Mouse (Mus musculus) MN1 (cell line): Measurements from ENCODE around the gene Ppia.
"Not testable (repeated sequence)": the region's sequence is repeated elsewhere in the genome, so short reads cannot be mapped to it uniquely, and the experiment has no call there.

Source experiments
- DNase-seq: peaks from one replicate; pipeline ENCODE4 v3.0.0-alpha.2; 2016; ENCODE audit warnings: low spot score

The Ppia gene

DNA sequence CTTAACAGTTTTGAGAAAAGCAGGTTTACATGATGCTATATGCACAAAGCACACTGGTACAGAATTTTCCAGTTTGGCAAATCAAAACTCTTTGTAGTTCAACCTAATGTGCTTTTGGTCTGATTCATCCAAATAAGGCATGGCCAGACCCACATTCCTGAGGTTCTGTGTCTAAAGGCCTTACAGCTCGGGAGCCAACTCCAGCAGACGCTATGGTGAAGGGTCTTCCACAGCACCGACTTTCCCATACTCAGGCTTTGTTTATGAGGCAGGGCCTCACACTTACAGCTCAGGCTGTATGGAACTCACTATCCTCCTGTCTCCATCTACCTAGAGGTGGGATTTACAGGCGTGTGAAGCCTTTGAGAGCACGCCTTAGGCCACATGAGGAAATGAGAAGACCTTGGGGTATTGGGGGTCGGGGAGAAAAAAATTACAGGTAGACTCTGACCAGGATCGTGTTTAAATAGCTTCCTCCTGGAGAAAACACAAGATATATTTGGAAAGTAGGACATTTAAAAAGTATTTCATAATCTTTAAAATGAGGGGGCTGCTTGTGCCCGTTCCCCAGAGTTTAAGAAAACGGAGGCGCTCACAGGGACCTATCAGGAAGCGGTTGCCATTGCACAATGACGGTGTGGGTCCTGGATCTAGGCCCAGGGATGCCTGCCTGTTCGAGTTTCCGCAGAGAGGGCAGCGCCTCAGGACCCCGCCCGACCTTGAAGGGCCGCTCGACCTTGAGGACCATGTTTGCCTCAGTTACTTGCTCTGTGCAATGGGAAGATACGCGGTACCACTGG is at the start of gene Ppia:
TSS of gene Ppia (plus strand) at position 693 of the 800 bp plus-strand sequence.
- peak; percentile 52 for DNase-seq

DNA sequence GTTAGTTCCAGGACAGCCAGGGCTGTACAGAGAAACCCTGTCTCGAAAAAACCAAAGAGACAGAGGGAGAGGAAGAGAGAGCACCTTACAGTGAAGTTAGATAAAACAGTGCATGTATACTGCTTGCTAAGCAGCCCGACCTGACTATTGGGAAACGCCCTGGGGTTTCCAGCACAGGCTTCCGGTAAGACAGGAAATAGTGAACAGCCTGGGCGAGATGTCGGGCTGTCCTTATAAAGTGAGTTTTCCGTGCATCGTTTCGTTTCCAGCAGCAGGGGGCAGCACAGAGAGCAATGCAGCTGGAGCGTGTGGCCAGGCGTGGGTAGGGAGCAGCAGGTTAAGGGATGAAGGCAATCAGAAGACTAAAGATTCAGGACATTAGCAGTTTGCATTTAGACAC is 49.4 kb upstream of the Ppia start:
- DNase-seq = peak; percentile 86

DNA sequence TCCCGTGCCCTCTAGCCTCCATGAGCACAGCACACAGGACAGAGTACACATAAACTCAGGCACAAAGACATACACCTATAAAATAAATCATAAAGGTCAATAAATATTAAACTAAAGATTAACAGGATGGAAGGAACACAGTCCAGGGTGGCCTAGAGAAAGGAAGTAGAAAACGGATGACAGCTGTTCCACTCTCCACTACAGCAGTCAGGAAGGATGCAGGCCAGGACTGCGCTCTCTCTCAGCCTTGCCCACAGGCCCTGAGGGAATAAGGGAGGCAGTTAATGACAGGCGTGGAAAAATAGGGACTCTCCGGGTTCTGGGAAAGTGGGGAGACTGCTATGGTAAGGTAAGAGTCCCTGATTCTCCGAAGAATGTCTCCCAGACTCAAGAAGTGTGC is 48.8 kb upstream of the Ppia start:
- DNase-seq = no peak

DNA sequence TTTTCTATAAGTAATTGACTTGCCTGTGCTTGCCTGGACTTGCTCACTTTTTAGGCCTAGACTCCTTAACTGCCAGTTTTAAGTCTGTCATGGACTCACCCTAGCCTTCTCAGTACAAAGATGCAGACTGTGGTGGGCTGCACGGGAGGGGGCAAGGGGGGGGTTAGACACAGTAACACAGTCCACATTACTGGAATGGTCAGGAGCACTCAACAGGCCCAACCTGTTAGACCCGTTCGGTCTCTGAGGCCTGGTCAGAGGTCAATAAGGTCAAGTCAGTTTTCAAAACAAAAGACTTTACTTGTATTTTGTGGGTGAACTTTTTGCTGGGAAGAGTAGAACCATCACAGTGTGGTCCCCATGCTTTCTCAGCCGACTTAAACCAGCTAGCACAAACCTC is 48.1 kb upstream of the Ppia start:
- no peak for DNase-seq

DNA sequence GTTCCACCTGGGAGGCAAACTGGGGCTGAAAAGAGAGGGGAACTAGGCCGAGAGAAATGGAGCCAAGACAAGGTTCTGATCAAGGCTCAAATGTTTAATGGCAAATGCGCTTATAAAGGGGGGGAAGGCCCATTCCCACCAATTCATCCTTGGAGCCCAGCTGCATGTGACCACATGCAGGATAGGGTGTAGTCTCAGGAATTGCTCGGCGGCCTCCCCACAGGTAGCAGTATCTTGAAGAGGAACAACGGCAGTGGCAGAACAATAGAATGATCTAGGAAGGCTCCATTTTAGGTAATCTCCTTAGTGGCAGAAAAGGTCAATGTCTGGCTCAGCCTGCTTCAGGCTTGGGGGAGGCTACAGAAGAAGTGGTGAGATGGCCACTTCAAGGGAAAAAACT is 47.3 kb upstream of the Ppia start:
- DNase-seq = not testable (repeated sequence)

DNA sequence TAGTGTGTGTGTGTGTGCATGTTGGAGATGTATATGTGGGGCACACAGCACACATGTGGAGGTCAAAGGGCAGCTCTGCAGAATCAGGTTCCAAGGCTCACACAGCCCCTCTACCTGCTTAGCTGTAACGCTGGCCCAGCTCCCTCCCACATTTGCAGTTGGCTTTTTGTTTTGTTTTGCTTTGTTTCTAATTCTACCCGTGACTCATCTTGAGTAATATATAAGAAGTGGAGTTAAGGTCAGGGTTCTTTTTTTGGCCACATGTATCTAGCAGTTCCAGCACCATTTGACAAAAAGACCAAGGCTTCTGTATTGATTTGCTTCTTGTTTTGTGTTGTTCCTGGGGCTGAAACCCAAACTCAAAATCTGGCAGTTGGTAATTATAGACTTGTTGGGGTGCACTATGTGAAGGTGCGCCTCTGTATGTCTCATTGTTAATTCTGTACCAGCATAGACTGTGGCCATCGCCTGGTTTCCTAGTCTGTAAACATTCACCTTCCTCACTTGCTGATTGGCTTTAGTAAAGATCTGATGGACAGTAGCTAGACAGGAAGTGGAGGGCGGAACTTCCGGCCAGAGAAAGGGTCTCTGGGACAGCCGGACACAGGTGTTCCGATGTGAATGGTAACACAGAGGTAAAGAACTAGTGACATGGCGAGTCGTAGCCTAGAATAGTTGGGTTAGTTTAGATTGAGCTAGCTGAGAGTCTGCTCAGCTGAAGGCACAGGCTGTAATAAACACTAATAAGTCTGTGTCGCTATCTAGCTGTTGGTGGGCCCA is 43.7 kb upstream of the Ppia start:
- no peak for DNase-seq

DNA sequence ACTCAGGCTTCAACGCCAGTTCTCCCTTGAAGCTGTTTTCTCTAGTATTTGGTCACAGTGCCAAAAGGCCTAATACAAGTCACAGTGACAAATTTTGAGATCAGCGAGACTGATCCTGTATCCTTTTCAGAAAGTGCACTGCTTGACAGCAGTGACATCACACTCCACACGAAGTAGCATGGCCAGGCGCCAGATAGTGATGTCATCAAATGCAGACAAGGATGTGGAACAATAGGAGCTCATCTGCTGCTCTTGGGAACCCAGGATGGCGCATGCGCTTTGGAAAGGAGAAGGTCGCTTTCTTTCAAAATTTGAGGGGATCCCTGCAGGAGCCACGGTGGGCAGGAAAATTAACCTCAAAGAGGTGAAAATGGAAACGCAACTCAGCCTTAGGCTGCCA is 42.5 kb upstream of the Ppia start:
- peak; percentile 48 for DNase-seq

DNA sequence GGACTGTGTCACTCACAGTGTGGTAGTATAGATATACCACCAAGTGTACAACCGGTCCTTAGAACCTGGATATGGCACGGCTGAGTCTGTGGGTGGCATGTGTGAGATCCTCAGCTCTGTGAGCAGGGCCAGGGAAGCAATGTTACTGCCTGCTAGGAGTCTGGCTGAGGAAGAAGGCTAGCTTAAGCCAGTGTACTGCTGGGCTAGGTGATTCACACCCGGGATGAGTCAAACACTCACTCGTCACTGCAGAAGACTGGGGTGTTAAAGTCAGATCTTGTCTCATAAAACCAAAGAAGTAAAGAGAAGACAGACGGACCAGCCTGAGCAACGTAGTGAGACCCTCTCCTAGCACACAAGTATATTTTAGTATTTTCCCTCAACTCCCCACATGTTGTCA is 34.3 kb upstream of the Ppia start:
- no peak for DNase-seq

DNA sequence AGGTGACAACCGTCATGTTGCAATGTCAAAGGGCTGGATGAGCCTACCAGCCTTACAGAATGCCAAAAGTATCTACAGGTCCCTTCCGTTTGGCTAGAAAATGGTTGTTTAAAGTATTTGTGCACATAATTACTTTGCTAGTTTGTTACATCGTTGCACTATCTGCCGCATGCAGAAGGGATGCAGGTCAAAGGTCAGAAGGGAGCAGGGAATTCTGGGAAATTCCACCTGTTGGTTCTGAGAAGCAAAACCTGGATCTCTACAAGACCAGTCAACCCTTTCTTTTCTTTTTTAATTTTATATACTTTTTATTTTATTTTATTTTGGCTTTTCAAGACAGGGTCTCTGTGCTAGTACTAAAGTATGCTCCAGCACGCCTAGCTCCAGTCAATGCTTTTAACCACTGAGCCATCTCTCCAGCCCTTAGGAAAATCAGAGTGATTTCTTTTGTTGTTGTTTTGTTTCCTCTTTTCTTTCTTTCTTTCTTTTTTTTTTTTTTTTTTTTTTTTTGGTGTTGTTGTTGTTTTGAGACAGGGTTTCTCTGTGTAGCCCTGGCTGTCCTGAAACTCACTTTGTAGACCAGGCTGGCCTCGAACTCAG is 27.0 kb upstream of the Ppia start:
- no peak for DNase-seq

DNA sequence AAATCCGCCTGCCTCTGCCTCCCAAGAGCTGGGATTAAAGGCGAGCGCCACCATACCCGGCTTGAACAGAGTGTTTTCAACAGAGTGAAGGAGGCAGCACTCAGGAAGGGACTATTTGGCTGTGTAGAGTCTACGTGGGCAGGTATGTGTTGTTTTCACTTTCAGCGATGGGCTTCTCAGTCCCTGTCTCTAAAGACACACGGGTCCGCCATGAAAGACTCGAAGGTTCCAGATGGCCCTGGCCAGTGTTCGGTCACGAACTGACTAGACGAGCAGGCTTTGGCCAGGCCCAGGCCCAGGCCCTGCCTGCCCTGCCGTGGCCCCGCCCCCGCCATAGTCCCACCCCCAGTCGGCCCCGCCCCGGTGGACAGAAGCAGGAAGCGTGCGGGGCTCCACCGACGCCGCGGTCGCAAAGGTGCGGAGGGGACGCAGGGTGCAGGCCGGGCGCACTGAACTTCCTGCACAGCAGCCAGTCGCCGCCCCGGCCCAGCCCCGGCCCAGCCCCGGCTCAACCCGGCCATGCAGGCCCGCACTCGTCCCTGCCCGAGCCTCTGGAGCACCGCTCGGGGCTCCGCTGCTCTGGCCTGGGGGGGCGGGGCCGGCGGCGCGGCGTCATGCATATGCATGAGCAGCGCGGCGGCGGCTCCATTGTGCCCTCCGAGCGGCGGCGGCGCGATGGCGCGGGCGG is 26.4 kb upstream of the Ppia start, which contains the start of gene Zmiz2:
TSS of gene Zmiz2 (plus strand) at position 349 of the 688 bp plus-strand sequence.
- peak; percentile 97 for DNase-seq

DNA sequence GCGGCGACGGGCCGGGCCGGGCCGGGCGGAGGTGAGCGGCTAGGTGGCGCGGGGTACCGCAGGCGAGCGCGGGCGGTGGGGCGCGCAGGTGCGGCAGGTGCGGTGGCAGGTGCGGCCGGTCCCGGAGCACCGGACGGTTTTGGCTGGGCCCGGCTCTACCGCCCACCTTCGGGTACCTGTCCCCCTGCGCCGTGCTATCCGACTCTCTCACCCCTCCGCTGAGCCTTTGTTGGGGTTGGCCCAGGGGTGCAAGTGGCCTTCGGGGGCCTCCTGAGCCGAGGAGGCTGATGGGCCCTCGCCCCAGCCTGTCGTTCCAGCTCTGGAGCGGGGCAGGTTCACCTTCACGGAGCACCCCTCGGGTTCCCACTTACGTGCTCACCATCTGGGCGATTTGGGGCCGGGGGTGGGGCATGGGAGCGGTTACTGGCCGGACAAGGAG is 25.7 kb upstream of the Ppia start:
- peak; percentile 54 for DNase-seq

DNA sequence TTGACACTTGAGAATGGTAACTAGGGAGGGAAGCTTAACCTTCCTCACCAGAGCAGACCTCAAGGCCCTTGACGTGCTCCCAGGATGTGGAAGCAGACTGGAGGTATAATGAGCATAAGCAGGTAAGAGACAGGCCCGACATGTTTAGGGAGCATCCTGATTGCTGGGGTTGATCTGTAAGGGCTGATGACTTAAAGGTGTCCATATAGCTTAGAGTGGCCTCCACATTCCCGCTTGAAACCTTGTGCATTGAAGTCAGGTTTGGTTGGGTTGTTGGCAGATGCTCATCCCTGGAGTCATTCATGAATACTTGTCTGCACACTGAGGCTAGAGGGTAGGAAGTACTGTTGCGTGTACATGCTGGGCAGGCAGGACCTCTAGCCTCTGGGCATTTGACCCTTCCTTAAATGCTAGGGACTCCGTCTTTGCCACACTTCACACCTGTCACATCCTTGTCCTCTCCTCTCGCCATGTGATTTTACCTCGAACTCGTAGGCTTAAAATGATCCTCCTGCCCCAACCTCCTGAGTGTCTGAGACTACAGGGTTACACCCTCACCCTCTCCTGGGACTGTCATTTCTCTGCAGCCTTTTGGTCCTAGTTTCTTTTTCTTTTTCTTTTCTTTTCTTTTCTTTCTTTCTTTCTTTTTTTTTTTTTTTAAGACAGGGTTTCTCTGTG is 24.7 kb upstream of the Ppia start:
- DNase-seq = no peak

DNA sequence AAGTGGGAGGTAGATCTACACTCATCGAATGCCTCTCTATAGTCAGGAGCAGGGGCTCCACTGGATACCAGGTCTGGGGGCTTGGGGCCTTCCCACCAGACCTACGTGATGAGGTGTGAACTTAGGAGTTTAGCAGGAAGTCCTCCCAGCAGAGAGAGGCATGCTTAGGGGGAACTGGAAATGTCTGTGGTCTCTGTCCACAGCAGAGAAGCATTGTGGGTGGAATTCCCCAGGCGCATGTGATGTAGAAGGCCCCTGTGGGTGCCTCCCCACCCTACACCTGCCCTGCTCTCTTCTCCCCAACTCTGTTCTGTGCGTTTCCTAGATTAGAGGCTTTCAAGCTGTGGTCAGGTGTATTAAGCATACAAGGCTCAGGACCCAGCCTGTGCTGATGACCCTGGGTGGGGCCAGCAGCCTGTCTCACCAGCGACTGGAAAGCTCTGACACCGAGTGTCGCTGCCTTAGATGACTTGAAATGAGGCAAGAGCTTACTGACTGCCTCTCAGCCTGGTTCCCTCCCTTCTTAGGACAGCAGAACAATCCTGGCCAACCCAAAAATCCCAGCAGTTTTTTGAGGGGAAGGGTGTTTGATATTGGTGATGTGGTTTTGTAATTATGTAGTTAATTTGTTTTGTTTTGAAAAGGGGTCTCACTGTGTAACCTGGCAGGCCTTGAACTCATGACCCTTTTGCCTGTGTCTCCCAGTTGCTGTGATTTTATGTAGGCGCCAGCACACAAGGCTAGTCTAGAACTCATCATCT is 23.5 kb upstream of the Ppia start:
- DNase-seq = no peak

DNA sequence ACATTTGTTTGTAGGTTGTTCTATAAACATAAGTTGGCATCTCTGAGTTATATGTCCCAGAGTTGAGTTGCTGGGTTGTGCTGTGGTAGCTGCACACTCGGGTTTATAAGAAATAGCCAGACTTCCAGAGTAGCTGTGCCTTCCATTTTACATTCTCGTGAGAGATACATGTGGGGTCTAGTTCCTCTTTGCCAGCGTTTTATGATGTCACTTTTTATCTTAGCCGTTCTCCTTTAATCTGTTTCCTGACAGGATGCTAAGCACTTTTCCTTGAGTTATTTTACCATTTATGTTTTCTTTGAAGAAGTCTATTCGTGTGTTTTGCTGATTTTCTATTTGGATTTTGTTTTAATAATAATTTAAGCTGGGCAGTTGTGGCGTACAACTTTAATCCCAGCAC is 22.4 kb upstream of the Ppia start:
- DNase-seq = no peak

DNA sequence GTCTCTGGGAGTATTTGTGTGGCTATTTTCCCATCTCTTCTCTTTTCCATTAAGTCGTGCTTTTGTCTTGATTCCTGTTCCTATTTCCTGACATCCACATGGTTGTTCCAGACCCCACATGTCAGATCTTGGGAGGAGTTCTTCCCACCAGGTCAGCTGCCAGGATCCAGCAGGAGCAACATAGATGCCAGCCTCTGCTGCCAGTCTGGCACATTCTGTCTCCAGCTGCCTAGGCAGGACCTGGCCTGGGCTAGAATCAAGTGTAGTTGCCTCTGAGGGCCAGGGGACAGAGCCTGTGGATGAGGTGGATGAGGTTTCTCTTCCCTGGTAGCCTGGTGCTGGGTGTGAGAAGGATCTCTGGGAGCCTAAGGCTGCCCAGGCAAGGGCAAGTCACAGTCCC is 21.4 kb upstream of the Ppia start:
- DNase-seq = no peak

DNA sequence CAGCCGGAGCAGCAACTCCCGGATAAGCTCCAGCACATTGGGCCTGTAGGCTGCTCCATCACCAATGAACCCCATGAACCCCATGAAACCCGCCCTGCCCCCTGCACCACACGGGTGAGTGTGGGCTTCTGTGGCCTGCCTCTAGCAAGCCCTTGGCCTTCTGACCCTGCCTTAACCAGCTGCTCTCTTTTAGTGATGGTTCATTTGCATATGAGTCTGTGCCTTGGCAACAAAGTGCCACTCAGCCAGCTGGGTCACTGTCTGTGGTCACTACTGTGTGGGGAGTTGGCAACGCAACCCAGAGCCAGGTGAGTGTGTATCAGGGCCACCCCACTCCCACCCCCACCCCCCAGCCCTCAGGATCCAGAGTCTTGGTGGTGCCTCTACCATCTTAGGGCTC is 19.7 kb upstream of the Ppia start:
- DNase-seq = no peak

DNA sequence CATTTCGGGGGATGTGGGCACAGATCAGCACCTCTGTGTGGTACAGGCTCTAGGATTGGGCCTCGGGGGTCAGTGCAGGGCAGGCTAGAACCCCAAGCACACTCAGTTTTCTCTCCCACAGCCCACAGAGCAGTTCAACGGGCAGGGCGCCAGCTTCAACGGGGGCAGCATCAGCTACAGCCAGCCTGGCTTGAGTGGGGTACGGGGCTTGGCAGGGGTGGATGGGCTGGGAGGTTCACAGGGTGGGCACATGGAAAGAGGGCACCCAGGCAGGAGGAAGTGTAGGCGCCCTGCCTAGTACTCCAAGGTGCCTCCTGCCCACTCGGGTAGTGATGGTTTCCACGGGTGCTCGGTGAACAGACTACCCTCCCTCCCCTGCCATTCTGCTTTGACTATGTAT is 17.1 kb upstream of the Ppia start:
- DNase-seq = no peak

DNA sequence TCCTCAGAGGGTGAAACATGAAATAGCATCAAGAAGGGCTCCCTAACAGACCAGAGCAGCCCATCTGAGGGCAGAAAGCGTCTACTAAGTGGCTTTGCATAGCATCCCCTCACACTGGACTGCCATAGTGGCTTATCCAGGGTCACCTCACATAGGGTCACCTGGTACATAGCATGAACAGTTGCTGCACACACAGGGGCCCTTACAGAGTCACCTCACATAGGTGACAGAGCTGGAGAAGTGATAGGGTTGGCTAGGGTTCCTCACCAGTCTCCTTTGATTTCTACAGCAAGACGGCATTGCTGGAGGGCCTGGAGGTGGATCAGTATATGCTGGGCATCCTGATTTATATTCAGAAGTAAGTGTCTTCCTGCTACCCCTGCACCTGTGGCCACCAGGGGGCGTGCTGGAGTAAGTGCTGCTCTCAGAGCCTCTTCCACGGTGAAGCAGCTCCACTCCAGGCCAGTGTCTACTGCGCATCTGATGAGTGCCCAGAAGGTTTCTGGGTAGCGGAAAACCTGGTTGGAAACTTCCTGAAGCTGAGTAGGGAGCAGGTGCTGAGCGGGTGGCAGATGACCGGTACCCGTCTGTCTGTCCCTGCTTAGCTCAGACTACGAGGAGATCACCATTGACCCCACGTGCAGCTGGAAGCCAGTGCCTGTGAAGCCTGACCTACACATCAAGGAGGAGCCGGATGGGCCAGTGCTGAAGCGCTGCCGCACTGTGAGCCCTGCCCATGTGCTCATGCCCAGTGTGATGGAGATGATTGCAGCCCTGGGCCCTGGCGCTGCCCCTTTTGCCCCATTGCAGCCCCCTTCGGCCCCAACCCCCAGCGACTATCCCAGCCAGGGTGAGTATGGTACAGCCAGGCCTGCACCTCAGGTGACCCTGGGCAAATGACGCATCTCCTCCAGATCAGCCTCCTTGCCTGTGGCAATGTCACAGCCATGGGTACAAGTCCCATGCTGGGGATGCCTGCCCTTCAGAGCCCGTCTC is 12.4 kb upstream of the Ppia start:
- DNase-seq = peak; percentile 84

DNA sequence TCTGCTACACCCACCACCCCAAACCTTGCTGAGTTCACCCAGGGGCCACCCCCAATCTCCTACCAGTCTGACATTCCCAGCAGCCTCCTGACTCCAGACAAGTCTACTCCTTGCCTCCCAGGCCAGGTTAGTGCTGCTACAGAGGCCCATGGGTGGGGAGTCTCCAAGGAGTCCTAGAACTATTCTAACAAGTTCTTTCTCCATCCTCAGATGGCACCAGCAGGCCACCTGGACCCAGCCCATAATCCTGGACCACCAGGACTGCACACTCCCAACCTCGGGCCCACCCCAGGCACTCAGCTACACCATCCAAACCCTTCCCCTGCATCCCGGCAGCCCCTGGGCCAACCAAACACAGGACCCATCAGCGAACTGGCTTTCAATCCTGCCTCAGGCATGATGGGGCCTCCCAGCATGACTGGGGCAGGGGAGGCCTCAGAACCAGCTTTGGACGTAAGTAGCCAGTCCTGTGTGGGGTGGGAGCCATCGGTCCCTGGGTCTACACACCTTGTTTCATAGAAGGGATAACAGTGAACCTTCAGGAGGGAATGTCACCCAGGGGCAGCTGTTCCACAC is 11.3 kb upstream of the Ppia start:
- no peak for DNase-seq
